Mouse (Mus musculus) kidney, adult 2 months (tissue): ENCODE measurements at regions not wholly inside any gene's neighbourhood (a gene's known extent, or its start where the extent isn't known, plus 50 kb on each side); places are given as distances from the start of the nearest gene placed in this dataset.

Experiments used
- DNase-seq: peaks from one replicate; pipeline ENCODE4 v3.0.0; 2021
- H3K27ac ChIP-seq: fragments of 200-500 bp; 2 replicates; pipeline ENCODE4 v1.5.1; 2012; ENCODE audit warnings: low read depth, low read length, control low read depth, inconsistent platforms; ENCODE audit not compliant: insufficient read depth
- H3K27me3 ChIP-seq: fragments of 200-500 bp; replicated peaks from 2 replicates; pipeline ENCODE4 v1.6.1; 2012; ENCODE audit warnings: mild to moderate bottlenecking, moderate library complexity, low read length, inconsistent platforms; ENCODE audit not compliant: control insufficient read depth, insufficient read depth
- H3K36me3 ChIP-seq: fragments of 200-500 bp; 2 replicates; pipeline ENCODE4 v1.6.1; 2012; ENCODE audit warnings: mild to moderate bottlenecking, moderate library complexity, low read length, inconsistent platforms; ENCODE audit not compliant: control insufficient read depth, insufficient read depth
- H3K4me1 ChIP-seq: fragments of 200-500 bp; 2 replicates; pipeline ENCODE4 v1.6.1; 2011; ENCODE audit warnings: low read length; ENCODE audit not compliant: control insufficient read depth, insufficient read depth
- H3K4me3 ChIP-seq: fragments of 200-500 bp; 2 replicates; pipeline ENCODE4 v1.5.1; 2011; ENCODE audit warnings: mild to moderate bottlenecking, low read depth, low read length, control low read depth; ENCODE audit not compliant: insufficient read depth
- CTCF ChIP-seq: fragments of 200-500 bp; conservative IDR thresholded peaks from 2 replicates; pipeline ENCODE4 v1.5.1; 2011; ENCODE audit warnings: low read depth, mild to moderate bottlenecking, control low read depth, low read length, moderate library complexity, mixed read lengths; ENCODE audit not compliant: insufficient read depth, insufficient read length
- POLR2A ChIP-seq: fragments of 200-500 bp; IDR thresholded peaks from one replicate; pipeline ENCODE4 v1.6.1; 2011; ENCODE audit warnings: low read depth, low read length, control low read depth
- WGBS: fragments of 180-500 bp; shearing (Covaris S2); methylation state at CpG from one replicate; pipeline ENCODE4 v1.1.7; 2018; 5-methylcytosine and 5-hydroxymethylcytosine counted together

- Histone ChIP-seq H3K4me3 (no peak overlapping the region), H3K4me1 (no peaks in the 10 kb centered on the region), H3K27me3 (no peaks in the 10 kb centered on the region), H3K36me3 (no peaks in the 10 kb centered on the region), H3K27ac (no peak overlapping the region)
- DNase-seq: no peak
- 39% methylated on average over 10 of the region's 10 CpGs for WGBS
- TF ChIP-seq CTCF (no peak), POLR2A (no peak)
Measured at GRCm38 (mm10) chr9:84408260-84409203, 483.6 kb downstream of the Bckdhb start.
